Mouse (Mus musculus): ENCODE data around the gene Tnfsf12. TPM values are rescaled to one million over a fixed set of nuclear protein-coding genes. Genes with fewer than 3 reads are reported as not detected.
A peak's percentile ranks its signal among the peaks of the same experiment; 100 is the strongest.
"Not testable (repeated sequence)": the region's sequence is repeated elsewhere in the genome, so short reads cannot be mapped to it uniquely, and the experiment has no call there.

Gene Tnfsf12
- 8.8 and 11.5 TPM in 2 replicates for polyA plus RNA-seq (2015; fragmentation: Nextera tagmentation; extraction: Ambion mirVana)

DNA sequence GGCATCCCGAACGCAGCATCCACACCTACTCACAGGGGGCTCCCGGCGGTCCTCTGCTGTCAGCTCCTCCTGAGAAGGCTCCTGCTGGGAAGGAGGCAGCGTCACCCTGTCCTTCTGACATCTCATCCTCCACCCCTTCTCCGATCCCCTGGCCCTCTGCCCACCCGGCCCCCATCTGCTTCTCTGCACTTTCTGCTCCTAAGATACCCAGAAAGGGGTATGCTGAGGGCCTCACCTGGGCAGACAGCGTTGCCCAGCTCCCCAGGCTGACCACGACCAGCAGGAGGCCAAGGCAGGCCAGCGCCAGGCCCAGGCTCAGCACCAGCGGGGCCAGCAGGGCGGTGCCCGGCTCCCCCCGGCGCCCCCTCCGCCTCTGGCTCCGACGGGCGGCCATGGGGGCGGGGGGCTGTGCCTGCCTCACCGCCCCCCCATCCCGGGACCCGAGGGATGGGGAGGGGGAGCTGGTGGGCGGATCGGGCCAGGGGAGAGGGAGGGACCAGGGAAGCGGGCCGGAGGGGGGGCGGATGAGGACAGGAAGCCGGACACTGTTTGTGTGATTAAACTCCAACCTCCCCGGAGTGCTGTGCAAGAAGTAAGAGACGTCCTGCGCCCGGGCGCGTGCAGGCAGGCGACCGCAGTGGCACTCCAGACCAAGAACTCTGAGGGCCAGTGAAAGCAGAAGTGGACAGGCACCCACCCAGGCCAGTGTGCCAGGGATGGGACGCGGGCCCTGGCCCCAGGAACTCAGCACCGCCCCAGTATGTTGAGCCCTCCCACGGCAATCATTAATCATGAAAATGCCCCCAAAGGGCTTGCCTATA lies at the start of gene Tnfsf12, which contains the start of gene Tnfsfm13:
TSS of gene Tnfsf12 (minus strand) at position 489 of the 821 bp plus-strand sequence.
TSS of gene Tnfsfm13 (minus strand) at position 738 of the 821 bp plus-strand sequence.
- peak within 1 kb of the TSS; percentile 88 for H3K27ac ChIP-seq (ENCODE audit: low read length)
- peaks cover 18% of the 10 kb centered on the region for H3K4me1 ChIP-seq (ENCODE audit: insufficient read depth, low read length)
- no peaks in the 10 kb centered on the region for H3K9me3 ChIP-seq (ENCODE audit: low read length)
- ATAC-seq (ENCODE audit: low FRiP score, low TSS enrichment): peak; percentile 86
- H3K27me3 ChIP-seq (ENCODE audit: insufficient read depth, low read length): no peaks in the 10 kb centered on the region
- H3K36me3 ChIP-seq (ENCODE audit: insufficient read depth, low read length): no peaks in the 10 kb centered on the region
- peak within 1 kb of the TSS; percentile 88 for H3K9ac ChIP-seq (replicated peaks; ENCODE audit: low read length)
- peak within 1 kb of the TSS; percentile 64 for H3K4me3 ChIP-seq (ENCODE audit: low read length)
- WGBS: 2% methylated on average over 35 of the region's 41 CpGs
- peak within 1 kb of the TSS; percentile 88 for H3K4me2 ChIP-seq (replicated peaks; ENCODE audit: low read depth, low read length)

DNA sequence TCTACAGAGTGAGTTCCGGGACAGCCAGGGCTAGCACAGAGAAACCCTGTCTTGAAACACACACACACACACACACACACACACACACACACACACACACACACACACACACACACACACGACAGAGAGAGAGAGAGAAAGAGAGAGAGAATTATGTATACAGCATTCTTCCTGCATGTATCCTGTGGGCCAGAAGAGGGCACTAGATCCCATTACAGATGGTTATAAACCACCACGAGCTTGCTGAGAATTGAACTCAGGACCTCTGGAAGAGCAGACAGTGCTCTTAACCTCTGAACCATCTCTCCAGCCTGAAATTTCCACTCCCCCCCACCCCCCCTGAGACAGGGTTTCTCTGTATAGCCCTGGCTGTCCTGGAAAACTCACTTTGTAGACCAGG lies 35.8 kb upstream of the Tnfsf12 start:
- not testable (repeated sequence) for H3K27ac ChIP-seq (ENCODE audit: low read length); H3K9ac ChIP-seq (replicated peaks; ENCODE audit: low read length); H3K4me1 ChIP-seq (ENCODE audit: insufficient read depth, low read length); ATAC-seq (ENCODE audit: low FRiP score, low TSS enrichment); H3K4me2 ChIP-seq (replicated peaks; ENCODE audit: low read depth, low read length); H3K9me3 ChIP-seq (ENCODE audit: low read length); H3K27me3 ChIP-seq (ENCODE audit: insufficient read depth, low read length); H3K4me3 ChIP-seq (ENCODE audit: low read length)
- peaks cover 31% of the 10 kb centered on the region for H3K36me3 ChIP-seq (ENCODE audit: insufficient read depth, low read length)
- WGBS: 83% methylated on average over 2 of the region's 3 CpGs

DNA sequence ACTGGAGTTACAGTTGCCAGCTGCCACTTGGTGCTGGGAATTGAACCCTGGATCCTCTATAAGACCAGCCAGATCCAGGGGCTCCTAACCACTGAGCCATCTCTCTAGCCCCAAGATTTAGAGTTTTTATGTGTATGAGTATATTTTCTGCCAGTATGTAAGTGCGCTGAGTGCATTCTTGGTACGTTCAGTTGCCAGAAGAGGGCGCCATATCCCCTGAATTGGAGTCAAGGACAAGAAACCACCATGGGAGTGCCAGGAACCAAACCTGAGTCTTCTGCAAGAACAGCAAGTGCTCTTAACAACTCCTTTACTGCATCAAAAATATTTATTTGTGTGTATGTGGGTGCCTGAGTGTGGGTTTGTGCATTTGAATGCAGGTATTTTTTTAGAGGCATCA lies 33.4 kb upstream of the Tnfsf12 start:
- Histone ChIP-seq H3K9ac (replicated peaks; ENCODE audit: low read length) (no peak overlapping the region), H3K4me3 (ENCODE audit: low read length) (no peak overlapping the region), H3K27me3 (ENCODE audit: insufficient read depth, low read length) (no peaks in the 10 kb centered on the region), H3K9me3 (ENCODE audit: low read length) (no peaks in the 10 kb centered on the region), H3K4me2 (replicated peaks; ENCODE audit: low read depth, low read length) (no peak overlapping the region), H3K4me1 (ENCODE audit: insufficient read depth, low read length) (no peaks in the 10 kb centered on the region), H3K36me3 (ENCODE audit: insufficient read depth, low read length) (peaks cover 8% of the 10 kb centered on the region; the same call in 1 of the 2 replicates), H3K27ac (ENCODE audit: low read length) (no peak overlapping the region)
- 30% methylated on average over 3 of the region's 3 CpGs for WGBS
- no peak for ATAC-seq (ENCODE audit: low FRiP score, low TSS enrichment)

DNA sequence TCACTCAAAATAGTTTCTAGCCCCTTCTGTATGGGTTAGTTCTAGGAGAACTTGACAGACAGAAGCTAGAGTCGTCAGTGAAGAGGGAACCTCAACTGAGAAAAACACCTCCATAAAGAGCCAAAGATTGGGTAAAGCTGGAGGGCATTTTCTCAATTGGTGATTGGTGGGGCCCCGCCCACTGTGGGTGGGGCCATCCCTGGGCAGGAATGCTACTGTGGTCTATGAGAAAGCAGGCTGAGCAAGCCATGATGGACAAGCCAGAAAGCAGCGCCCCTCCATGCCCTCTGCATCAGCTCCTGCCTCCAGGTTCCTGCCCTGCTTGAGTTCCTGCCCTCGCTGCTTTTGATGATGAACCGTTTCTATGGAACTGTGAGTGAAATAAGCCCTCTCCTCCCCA lies 30.3 kb upstream of the Tnfsf12 start:
- ATAC-seq (ENCODE audit: low FRiP score, low TSS enrichment): no peak

DNA sequence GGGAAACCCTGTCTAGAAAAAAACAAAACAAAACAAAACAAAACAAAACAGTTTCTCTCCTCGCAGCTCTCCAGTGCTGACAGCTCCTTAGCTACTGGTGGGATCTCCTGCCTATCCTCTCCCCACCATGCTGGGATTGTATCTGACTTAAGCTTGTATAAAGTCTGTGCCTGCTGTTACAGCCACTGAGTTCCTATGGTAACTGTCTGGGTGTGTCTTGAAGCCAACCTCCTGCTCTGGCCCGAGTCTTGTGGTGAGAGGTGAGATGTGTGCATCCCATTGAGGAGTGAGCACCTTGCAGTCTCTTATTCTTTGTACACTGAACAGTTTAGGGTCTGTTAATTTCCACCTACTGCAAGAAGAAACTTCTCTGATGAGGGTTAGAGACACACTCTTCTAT lies 27.4 kb upstream of the Tnfsf12 start:
- no peak overlapping the region for H3K4me2 ChIP-seq (replicated peaks; ENCODE audit: low read depth, low read length)
- no peaks in the 10 kb centered on the region for H3K9me3 ChIP-seq (ENCODE audit: low read length)
- WGBS: 41% methylated on average over 2 of the region's 2 CpGs
- H3K36me3 ChIP-seq (ENCODE audit: insufficient read depth, low read length): no peaks in the 10 kb centered on the region
- H3K27me3 ChIP-seq (ENCODE audit: insufficient read depth, low read length): no peaks in the 10 kb centered on the region
- no peak overlapping the region for H3K4me3 ChIP-seq (ENCODE audit: low read length)
- no peak for ATAC-seq (ENCODE audit: low FRiP score, low TSS enrichment)
- no peak overlapping the region for H3K9ac ChIP-seq (replicated peaks; ENCODE audit: low read length)
- H3K4me1 ChIP-seq (ENCODE audit: insufficient read depth, low read length): peaks cover 5% of the 10 kb centered on the region
- H3K27ac ChIP-seq (ENCODE audit: low read length): no peak overlapping the region

More for the DNA sequence above, 30.3 kb upstream of the Tnfsf12 start:
- H3K27ac ChIP-seq (ENCODE audit: low read length): no peak overlapping the region
- no peaks in the 10 kb centered on the region for H3K4me1 ChIP-seq (ENCODE audit: insufficient read depth, low read length)
- H3K27me3 ChIP-seq (ENCODE audit: insufficient read depth, low read length): no peaks in the 10 kb centered on the region
- H3K9me3 ChIP-seq (ENCODE audit: low read length): no peaks in the 10 kb centered on the region
- H3K9ac ChIP-seq (replicated peaks; ENCODE audit: low read length): no peak overlapping the region
- H3K36me3 ChIP-seq (ENCODE audit: insufficient read depth, low read length): no peaks in the 10 kb centered on the region
- WGBS: 30% methylated on average over 5 of the region's 5 CpGs
- H3K4me3 ChIP-seq (ENCODE audit: low read length): no peak overlapping the region
- no peak overlapping the region for H3K4me2 ChIP-seq (replicated peaks; ENCODE audit: low read depth, low read length)

DNA sequence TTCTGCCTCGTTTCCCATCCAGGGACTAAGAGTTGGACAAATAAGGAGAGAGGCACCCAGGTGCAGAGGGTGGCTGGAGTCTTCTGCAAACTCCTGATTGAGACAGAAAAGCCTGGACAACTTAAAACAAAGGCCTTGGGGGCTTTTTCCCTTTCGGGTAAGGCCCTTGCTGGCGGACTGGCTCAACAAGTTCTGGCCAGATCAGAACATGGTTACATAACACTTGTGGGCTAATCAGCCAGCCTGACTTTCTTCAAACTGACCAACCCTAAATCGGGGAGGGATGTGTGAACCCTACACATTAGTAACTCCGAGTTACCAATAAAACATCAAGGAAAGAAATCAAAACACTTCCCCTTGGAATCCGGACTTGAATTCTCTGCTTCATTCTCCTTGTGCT lies 25.2 kb upstream of the Tnfsf12 start:
- Histone ChIP-seq H3K27ac (ENCODE audit: low read length) (no peak overlapping the region), H3K4me3 (ENCODE audit: low read length) (no peak overlapping the region), H3K27me3 (ENCODE audit: insufficient read depth, low read length) (no peaks in the 10 kb centered on the region), H3K9ac (replicated peaks; ENCODE audit: low read length) (no peak overlapping the region), H3K4me2 (replicated peaks; ENCODE audit: low read depth, low read length) (no peak overlapping the region), H3K36me3 (ENCODE audit: insufficient read depth, low read length) (no peaks in the 10 kb centered on the region), H3K4me1 (ENCODE audit: insufficient read depth, low read length) (peaks cover 10% of the 10 kb centered on the region), H3K9me3 (ENCODE audit: low read length) (no peaks in the 10 kb centered on the region)
- no peak for ATAC-seq (ENCODE audit: low FRiP score, low TSS enrichment)
- 46% methylated on average over 6 of the region's 6 CpGs for WGBS

DNA sequence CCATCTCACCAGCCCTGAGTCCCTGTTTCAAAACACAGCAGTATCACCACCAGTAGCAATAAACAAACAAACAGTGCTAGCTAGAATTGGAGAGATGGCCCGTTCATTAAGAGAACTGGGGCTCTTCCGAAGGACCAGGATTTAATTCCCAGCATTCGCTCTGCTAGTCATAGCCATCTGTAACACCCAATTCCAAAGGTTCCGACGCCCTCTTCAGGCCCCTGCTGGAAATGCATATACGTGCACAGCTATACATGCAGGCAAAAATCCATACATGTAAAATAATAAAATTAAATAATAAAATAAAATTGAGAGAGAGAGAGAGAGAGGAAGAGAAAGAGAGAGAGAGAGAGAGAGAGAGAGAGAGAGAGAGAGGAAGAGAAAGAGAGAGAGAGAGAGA lies 23.8 kb upstream of the Tnfsf12 start:
- Histone ChIP-seq H3K36me3 (ENCODE audit: insufficient read depth, low read length) (no peaks in the 10 kb centered on the region), H3K4me2 (replicated peaks; ENCODE audit: low read depth, low read length) (no peak overlapping the region), H3K27me3 (ENCODE audit: insufficient read depth, low read length) (no peaks in the 10 kb centered on the region), H3K9ac (replicated peaks; ENCODE audit: low read length) (no peak overlapping the region), H3K4me1 (ENCODE audit: insufficient read depth, low read length) (peaks cover 24% of the 10 kb centered on the region), H3K9me3 (ENCODE audit: low read length) (peaks cover 3% of the 10 kb centered on the region), H3K27ac (ENCODE audit: low read length) (no peak overlapping the region), H3K4me3 (ENCODE audit: low read length) (no peak overlapping the region)
- no peak for ATAC-seq (ENCODE audit: low FRiP score, low TSS enrichment)
- 71% methylated on average over 6 of the region's 6 CpGs for WGBS

DNA sequence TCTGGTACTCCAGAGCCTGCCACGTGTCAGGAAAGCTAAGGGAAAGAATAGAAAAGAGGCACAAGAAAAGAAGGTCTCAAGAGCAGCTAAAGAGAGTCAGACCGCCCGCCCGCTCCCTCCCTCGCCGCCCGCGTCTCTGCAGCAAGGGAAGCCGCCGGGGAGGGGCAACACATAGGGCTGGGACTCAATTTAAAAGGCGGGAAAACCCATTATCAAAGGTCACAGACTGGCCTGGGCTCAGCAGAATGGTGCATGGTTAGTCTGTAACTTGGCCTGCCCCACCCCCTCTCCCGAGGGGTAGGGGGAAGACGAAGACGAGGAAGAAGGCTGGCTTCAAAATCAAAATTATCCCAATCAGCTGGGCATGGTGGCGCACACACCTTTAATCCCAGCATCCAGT lies 23.0 kb upstream of the Tnfsf12 start:
- H3K9ac ChIP-seq (replicated peaks; ENCODE audit: low read length): no peak overlapping the region
- no peak overlapping the region for H3K27ac ChIP-seq (ENCODE audit: low read length)
- peaks cover 24% of the 10 kb centered on the region for H3K4me1 ChIP-seq (ENCODE audit: insufficient read depth, low read length)
- no peak overlapping the region for H3K4me3 ChIP-seq (ENCODE audit: low read length)
- peaks cover 3% of the 10 kb centered on the region for H3K9me3 ChIP-seq (ENCODE audit: low read length)
- no peaks in the 10 kb centered on the region for H3K36me3 ChIP-seq (ENCODE audit: insufficient read depth, low read length)
- H3K27me3 ChIP-seq (ENCODE audit: insufficient read depth, low read length): no peaks in the 10 kb centered on the region
- ATAC-seq (ENCODE audit: low FRiP score, low TSS enrichment): no peak
- H3K4me2 ChIP-seq (replicated peaks; ENCODE audit: low read depth, low read length): no peak overlapping the region
- 43% methylated on average over 15 of the region's 15 CpGs for WGBS

DNA sequence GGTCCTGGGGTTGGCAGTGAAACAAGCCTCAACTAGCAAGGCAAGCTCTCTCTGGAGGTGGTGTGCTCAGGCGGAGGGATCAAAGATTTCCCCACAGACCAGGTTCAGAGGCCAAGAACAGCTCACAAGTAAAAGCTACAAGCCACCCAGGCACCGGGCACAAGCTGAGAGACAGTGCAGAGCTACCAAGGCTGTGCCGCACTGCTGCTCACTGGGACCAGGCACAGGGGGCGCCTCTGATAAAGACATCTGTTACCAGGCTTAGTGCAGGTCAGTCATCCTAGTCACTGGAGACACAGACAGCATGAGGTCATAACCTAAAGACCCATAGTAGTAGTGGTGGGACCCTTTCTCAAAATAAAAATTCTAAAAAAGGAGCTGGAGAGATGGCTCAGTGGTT lies 21.3 kb upstream of the Tnfsf12 start:
- 65% methylated on average over 4 of the region's 4 CpGs for WGBS
- Histone ChIP-seq H3K9me3 (ENCODE audit: low read length) (peaks cover 3% of the 10 kb centered on the region), H3K4me1 (ENCODE audit: insufficient read depth, low read length) (peaks cover 24% of the 10 kb centered on the region), H3K36me3 (ENCODE audit: insufficient read depth, low read length) (no peaks in the 10 kb centered on the region), H3K4me3 (ENCODE audit: low read length) (no peak overlapping the region), H3K27me3 (ENCODE audit: insufficient read depth, low read length) (no peaks in the 10 kb centered on the region), H3K4me2 (replicated peaks; ENCODE audit: low read depth, low read length) (no peak overlapping the region), H3K27ac (ENCODE audit: low read length) (no peak overlapping the region), H3K9ac (replicated peaks; ENCODE audit: low read length) (no peak overlapping the region)
- no peak for ATAC-seq (ENCODE audit: low FRiP score, low TSS enrichment)

DNA sequence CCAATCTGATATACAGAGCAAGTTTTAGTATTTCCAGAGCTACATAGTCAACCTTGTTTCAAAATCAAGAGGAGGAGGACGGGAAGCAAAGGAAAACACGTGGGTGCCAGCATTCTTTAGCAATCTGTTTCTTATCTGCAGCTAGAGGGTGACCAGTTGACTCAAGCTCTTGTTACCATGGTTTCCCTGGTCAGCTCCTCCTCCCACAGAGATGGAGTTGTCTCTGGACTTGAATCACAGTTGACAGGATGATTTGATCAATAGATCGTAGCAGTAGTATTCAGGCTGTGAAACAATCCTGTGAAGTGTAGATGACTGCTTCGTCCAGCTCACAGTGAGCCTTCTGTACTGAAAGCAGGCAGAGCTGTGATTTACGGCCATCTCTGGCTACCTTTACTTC lies 20.3 kb upstream of the Tnfsf12 start:
- 14% methylated on average over 5 of the region's 5 CpGs for WGBS
- Histone ChIP-seq H3K4me3 (ENCODE audit: low read length) (no peak overlapping the region), H3K9me3 (ENCODE audit: low read length) (peaks cover 3% of the 10 kb centered on the region), H3K27ac (ENCODE audit: low read length) (peak overlapping the region; percentile 92), H3K4me1 (ENCODE audit: insufficient read depth, low read length) (peaks cover 24% of the 10 kb centered on the region), H3K9ac (replicated peaks; ENCODE audit: low read length) (no peak overlapping the region), H3K4me2 (replicated peaks; ENCODE audit: low read depth, low read length) (no peak overlapping the region), H3K36me3 (ENCODE audit: insufficient read depth, low read length) (no peaks in the 10 kb centered on the region), H3K27me3 (ENCODE audit: insufficient read depth, low read length) (no peaks in the 10 kb centered on the region)
- no peak; the same call in 1 of the 2 replicates for ATAC-seq (ENCODE audit: low FRiP score, low TSS enrichment)
